Mouse (Mus musculus) intestine, postnatal 0 days (tissue): Measurements from ENCODE around the gene Gpr132. TPM values are rescaled to one million over a fixed set of nuclear protein-coding genes. Genes with fewer than 3 reads are reported as not detected.
A peak's percentile ranks its signal among the peaks of the same experiment; 100 is the strongest.

ENCODE experiments used
- ATAC-seq: fragments of 200-750 bp; cut with Nextera tagmentation; 2 replicates; pipeline ENCODE4 v1.8.0; 2017; ENCODE audit warnings: mild to moderate bottlenecking, moderate TSS enrichment, moderate library complexity
- H3K27ac ChIP-seq: fragments of 300-500 bp; sonication (generic); 2 replicates; pipeline ENCODE4 v1.5.1; 2014; ENCODE audit warnings: mild to moderate bottlenecking, low read depth, low read length, moderate library complexity
- H3K27me3 ChIP-seq: fragments of 300-500 bp; sonication (generic); replicated peaks from 2 replicates; pipeline ENCODE4 v1.6.1; 2014; ENCODE audit warnings: low read length, mixed read lengths; ENCODE audit not compliant: control insufficient read depth, insufficient read depth
- H3K36me3 ChIP-seq: fragments of 300-500 bp; sonication (generic); 2 replicates; pipeline ENCODE4 v1.6.1; 2014; ENCODE audit warnings: mild to moderate bottlenecking, moderate library complexity; ENCODE audit not compliant: control insufficient read depth, insufficient read depth
- H3K4me1 ChIP-seq: fragments of 300-500 bp; sonication (generic); replicated peaks from 2 replicates; pipeline ENCODE4 v1.6.1; 2014; ENCODE audit warnings: antibody characterized with exemption, low read length, mixed read lengths; ENCODE audit not compliant: control insufficient read depth, insufficient read depth
- H3K4me2 ChIP-seq: fragments of 300-500 bp; sonication (generic); replicated peaks from 2 replicates; pipeline ENCODE4 v1.6.1; 2014; ENCODE audit warnings: low read depth, mild to moderate bottlenecking, moderate library complexity
- H3K4me3 ChIP-seq: fragments of 300-500 bp; sonication (generic); 2 replicates; pipeline ENCODE4 v1.5.1; 2014; ENCODE audit warnings: low read depth, low read length
- H3K9ac ChIP-seq: fragments of 300-500 bp; sonication (generic); 2 replicates; pipeline ENCODE4 v1.6.1; 2014; ENCODE audit warnings: mild to moderate bottlenecking, low read depth, low read length
- H3K9me3 ChIP-seq: fragments of 300-500 bp; sonication (generic); 2 replicates; pipeline ENCODE4 v1.6.1; 2016; ENCODE audit warnings: mixed run types; ENCODE audit not compliant: control insufficient read depth
- CTCF ChIP-seq: sonication (generic); IDR thresholded peaks from 2 replicates; pipeline ENCODE4 v1.5.1; 2016; ENCODE audit warnings: low read depth, mild to moderate bottlenecking, control low read depth, antibody characterized with exemption, moderate library complexity
- WGBS: fragments of 180-500 bp; shearing (Covaris S2); extraction: QIAGEN DNeasy Blood & Tissue Kit; methylation state at CpG from one replicate; pipeline ENCODE4 v1.1.7; 2014; 5-methylcytosine and 5-hydroxymethylcytosine counted together
- polyA plus RNA-seq: library from polyadenylated mRNA; unstranded; fragments of >200 nt; fragmentation: Nextera tagmentation; extraction: Ambion mirVana; gene quantifications from 2 replicates; pipeline ENCODE4 v1.2.1, GENCODE M21; 2015

Gene Gpr132
- polyA plus RNA-seq, 1 experiment from 2014 or later: 0.30 TPM

DNA sequence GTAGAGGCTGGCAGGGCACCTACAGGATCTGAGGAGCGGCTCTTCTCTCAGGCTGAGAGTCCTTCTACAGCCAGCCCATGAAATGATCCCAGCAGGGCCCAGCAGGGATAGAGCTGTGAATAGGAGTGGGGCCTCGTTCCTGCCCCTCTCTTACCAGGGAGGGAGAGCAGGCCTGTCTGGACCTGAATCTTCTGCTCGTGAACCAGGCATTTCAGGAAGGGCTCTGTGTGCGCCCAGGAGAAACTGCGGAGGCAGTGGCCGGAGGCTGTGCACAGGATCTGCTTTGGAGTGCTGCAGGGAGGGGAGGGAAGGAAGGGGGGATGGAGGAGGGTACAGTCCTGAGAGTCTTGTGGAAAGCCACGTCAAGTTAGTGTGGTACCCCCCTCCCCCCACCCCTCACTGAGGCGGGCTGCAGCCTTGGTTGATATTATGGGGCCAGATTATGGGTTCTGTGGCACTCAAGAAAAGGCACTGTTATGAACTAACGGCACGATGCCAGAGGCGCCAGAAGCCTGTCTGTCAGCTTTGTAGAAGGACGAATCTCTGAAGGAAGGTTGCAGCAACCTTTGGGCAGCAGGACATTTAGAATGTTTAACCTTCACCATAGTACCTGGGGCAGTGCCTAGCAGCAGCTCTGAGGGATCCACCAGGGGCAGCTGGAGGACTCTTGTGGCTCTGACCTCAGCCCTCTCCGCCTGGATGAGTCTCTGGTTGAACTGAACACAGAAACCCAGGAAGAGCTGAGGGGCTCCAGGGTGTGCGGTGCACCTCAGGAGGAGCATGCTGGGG, 53.2 kb downstream of the Gpr132 start:
- Histone ChIP-seq H3K4me1 (no peaks in the 10 kb centered on the region), H3K27ac (no peak overlapping the region), H3K36me3 (0 out of 2 replicates have a peak, but pooled peaks cover 15% of the 10 kb centered on the region), H3K4me2 (no peak overlapping the region), H3K9me3 (no peaks in the 10 kb centered on the region), H3K27me3 (no peaks in the 10 kb centered on the region), H3K4me3 (no peak overlapping the region), H3K9ac (no peak overlapping the region)
- 81% methylated on average over 14 of the region's 14 CpGs for WGBS
- no peak for ATAC-seq
- no peak for TF ChIP-seq CTCF

DNA sequence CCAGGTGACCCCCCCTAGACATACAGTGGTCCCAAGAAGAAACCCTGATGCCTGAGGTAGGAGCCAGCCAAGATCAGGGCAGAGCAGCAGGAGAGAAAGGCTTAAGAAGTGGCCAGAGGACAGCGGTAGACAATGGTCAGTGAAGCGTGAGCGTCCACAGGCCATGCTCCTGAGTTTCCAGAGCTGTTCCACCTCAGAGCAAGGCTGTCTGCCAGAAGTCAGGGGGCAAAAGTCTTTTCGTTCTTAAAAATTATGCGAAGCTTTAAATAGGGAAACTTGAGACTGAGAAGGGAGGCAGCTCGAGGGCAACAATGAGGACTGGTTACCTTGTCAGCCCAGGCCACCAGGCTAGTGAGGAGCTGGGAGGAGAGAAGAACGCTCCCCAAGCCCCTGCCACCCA, 54.7 kb downstream of the Gpr132 start:
- no peak for TF ChIP-seq CTCF
- Histone ChIP-seq H3K27ac (no peak overlapping the region), H3K27me3 (no peaks in the 10 kb centered on the region), H3K4me3 (no peak overlapping the region), H3K4me1 (no peaks in the 10 kb centered on the region), H3K9ac (no peak overlapping the region), H3K36me3 (0 out of 2 replicates have a peak, but pooled peaks cover 8% of the 10 kb centered on the region), H3K9me3 (no peaks in the 10 kb centered on the region), H3K4me2 (no peak overlapping the region)
- 97% methylated on average over 7 of the region's 7 CpGs for WGBS
- ATAC-seq: no peak

DNA sequence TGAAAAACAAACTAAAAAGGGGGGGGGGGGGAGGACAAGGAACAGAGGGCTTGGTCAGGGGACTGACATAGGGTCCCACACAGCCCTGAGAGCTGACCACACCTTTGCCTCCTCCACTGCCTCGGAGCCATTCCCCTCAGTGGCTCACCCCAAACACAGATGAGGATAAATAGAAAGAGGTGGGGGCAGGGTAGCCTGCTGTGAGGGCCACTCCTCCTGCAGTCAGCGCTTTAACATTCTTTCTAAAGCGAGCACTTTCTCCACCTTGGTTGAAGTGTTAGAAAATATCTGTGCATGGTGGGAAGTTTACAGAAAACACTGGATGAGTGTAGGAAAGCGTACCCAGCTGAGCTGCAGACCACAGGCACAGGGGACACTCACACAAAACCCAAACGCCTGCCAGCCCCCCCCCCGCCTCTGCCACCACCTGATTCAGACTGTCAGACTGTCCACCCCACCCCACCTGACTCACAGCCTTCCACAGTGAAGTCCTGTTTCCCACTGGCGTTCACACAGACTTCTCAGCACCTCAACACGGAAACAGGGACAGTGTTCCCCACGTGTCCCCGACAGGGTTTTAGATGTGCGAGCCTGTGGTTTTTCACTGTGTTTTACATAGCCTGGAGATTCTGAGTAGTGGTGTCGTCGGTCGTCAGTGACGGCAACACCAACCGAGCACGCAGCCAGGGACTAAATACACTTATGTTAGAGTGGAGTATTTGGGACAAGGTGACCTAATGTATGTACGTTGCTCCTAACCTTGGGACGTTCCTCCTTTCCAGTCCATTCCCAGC, 57.7 kb downstream of the Gpr132 start:
- no peak for ATAC-seq
- no peak for TF ChIP-seq CTCF
- H3K36me3 ChIP-seq: 0 out of 2 replicates have a peak, but pooled peaks cover 3% of the 10 kb centered on the region
- no peak overlapping the region for H3K4me3 ChIP-seq
- no peaks in the 10 kb centered on the region for H3K4me1 ChIP-seq
- H3K27me3 ChIP-seq: no peaks in the 10 kb centered on the region
- H3K4me2 ChIP-seq: no peak overlapping the region
- WGBS: 58% methylated on average over 19 of the region's 19 CpGs
- no peak overlapping the region for H3K27ac ChIP-seq
- no peak overlapping the region for H3K9ac ChIP-seq
- H3K9me3 ChIP-seq: no peaks in the 10 kb centered on the region

DNA sequence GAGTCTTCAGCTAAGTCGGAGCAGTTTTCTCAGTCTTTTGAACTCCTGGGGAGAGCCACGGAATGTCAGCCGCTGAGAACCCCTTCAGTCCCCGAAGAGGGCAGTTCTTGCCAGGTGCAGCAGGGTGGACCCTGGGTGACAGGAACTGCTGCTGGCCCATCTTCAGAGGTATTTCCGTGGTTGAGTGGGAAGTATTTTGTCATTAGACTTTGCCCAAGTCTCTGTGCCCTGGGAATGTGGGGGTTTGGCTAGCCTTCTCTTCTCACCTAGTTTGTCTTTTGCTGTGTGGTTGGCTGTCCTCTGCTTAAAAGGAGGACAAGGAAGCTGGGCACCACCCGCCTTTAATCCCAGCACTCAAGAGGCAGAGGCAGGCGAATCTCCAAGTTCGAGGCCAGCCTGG, 58.4 kb downstream of the Gpr132 start:
- H3K9ac ChIP-seq: peak overlapping the region; percentile 52
- H3K27me3 ChIP-seq: no peaks in the 10 kb centered on the region
- no peak for ATAC-seq
- no peaks in the 10 kb centered on the region for H3K4me1 ChIP-seq
- 0 out of 2 replicates have a peak, but pooled peaks cover 3% of the 10 kb centered on the region for H3K36me3 ChIP-seq
- no peak for TF ChIP-seq CTCF
- peak overlapping the region; percentile 65 for H3K4me3 ChIP-seq
- 18% methylated on average over 8 of the region's 8 CpGs for WGBS
- no peaks in the 10 kb centered on the region for H3K9me3 ChIP-seq
- H3K27ac ChIP-seq: no peak overlapping the region
- H3K4me2 ChIP-seq: peak overlapping the region; percentile 96

DNA sequence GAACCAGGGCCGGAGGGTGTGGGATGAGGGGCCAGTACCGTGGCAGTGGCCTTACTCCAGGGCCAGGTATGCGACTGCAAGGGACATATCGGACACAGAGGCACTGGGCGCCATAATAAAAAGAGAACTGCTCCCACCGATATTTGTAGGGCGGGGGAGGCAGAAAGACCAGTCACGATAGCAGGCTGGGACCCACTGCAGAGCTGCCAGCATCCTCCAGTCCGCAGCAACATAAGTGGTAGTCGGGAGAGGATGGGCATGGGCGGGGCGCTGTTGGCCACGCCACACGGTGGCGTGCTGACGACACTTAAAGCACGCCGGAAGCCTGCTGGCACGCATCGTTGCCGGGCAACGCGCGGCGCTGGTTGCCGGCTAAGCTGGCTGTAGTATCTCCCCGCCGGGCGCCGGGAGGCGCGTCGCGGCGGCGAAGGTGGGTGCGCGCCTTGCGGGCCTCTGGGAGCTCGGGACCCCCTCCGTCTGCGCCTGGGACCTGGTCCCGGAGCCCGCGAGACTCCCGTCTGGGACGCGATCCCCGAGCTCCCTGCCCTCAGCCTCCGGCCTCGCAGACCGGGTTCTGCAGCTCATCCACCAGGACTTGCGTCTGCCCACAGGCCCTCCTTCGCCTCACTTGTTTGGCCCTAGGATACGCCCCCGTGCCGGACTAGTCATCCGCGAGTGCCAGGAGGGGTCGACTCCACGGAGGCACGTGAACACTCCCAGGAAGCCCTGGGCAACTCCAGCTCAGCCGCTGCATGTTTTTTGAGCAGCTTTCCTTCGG, 59.3 kb downstream of the Gpr132 start, which contains the start of gene Clba1:
Gene Clba1, plus strand, starts transcription at position 351 of the 778 bp plus-strand sequence.
- no peaks in the 10 kb centered on the region for H3K27me3 ChIP-seq
- 0 out of 2 replicates have a peak, but pooled peaks cover 3% of the 10 kb centered on the region for H3K36me3 ChIP-seq
- TF ChIP-seq CTCF: peak; percentile 75
- peak; percentile 90 for ATAC-seq
- H3K4me3 ChIP-seq: peak within 1 kb of the TSS; percentile 65
- peak within 1 kb of the TSS; percentile 52 for H3K9ac ChIP-seq
- peak within 1 kb of the TSS; percentile 96 for H3K4me2 ChIP-seq
- WGBS: 1% methylated on average over 62 of the region's 64 CpGs
- no peak within 1 kb of the TSS for H3K27ac ChIP-seq
- no peaks in the 10 kb centered on the region for H3K4me1 ChIP-seq
- no peaks in the 10 kb centered on the region for H3K9me3 ChIP-seq
